Mouse (Mus musculus) left cerebral cortex, postnatal 10 days (tissue): ENCODE measurements around the gene Ier5. TPM values are rescaled to one million over a fixed set of nuclear protein-coding genes. Genes with fewer than 3 reads are reported as not detected.

Experiments used
- DNase-seq, 2 experiments: peaks; one replicate each; pipeline ENCODE4 v3.0.0; 2021 to 2022; ENCODE audit warnings: low spot score in 2 of 2, mixed read lengths in 1 of 2; ENCODE audit errors: extremely low spot score in 1 of 2
- intact Hi-C: fragments of 180-260 bp; cut with DNase I; formaldehyde crosslinking; loops from one replicate; pipeline ENCODE4 v1.15.1; 2025
- total RNA-seq, 2 experiments: library from RNA; stranded (reverse); gene quantifications; 2 replicates each; pipeline ENCODE4 v1.2.3; 2021

Ier5 gene
- total RNA-seq, 2 experiments from 2014 or later, result 15.2 to 18.1 TPM

GRCm38 (mm10) chr1:155060832-155061801 is 38.3 kb downstream of the Ier5 start:
- intact Hi-C loops, result no loop called here
- no peak for DNase-seq

GRCm38 (mm10) chr1:155060261-155060660 is 39.2 kb downstream of the Ier5 start:
- intact Hi-C loops, result no loop called here
- no peak for DNase-seq

- peak in 1 of 2 experiments; percentile 80 for DNase-seq
- intact Hi-C loops, result no loop called here
Observed at GRCm38 (mm10) chr1:155059505-155059904, 39.9 kb downstream of the Ier5 start.

GRCm38 (mm10) chr1:155058099-155059012 is 41.1 kb downstream of the Ier5 start:
- DNase-seq, result no peak
- intact Hi-C loops, result no loop called here

- DNase-seq, result no peak
- intact Hi-C loops, result no loop called here
Observed at GRCm38 (mm10) chr1:155056166-155056565, 43.3 kb downstream of the Ier5 start.

GRCm38 (mm10) chr1:155055041-155055440 is 44.4 kb downstream of the Ier5 start:
- DNase-seq, result no peak
- intact Hi-C loops, result no loop called here

- no peak for DNase-seq
Observed at GRCm38 (mm10) chr1:155054366-155054965, 45.0 kb downstream of the Ier5 start.

GRCm38 (mm10) chr1:155053296-155053695 is 46.1 kb downstream of the Ier5 start:
- peak in 1 of 2 experiments; percentile 48 for DNase-seq
- intact Hi-C loops, result no loop called here

More at GRCm38 (mm10) chr1:155054366-155054965, 45.0 kb downstream of the Ier5 start:
- intact Hi-C loops, result no loop called here

GRCm38 (mm10) chr1:155052761-155053166 is 46.7 kb downstream of the Ier5 start:
- no peak for DNase-seq
- intact Hi-C loops, result loop anchor here (1.0 kb wide), 1 partner anchor 46 kb away; no protein-coding TSS in a partner anchor

- intact Hi-C loops, result loop anchor here (1.0 kb wide), 1 partner anchor 46 kb away; no protein-coding TSS in a partner anchor
- DNase-seq, result no peak
Observed at GRCm38 (mm10) chr1:155052131-155052760, 47.2 kb downstream of the Ier5 start.

GRCm38 (mm10) chr1:155051701-155052127 is 47.7 kb downstream of the Ier5 start:
- DNase-seq, result peak in 1 of 2 experiments; percentile 41
- intact Hi-C loops, result loop anchor here (1.0 kb wide), 1 partner anchor 47 kb away; no protein-coding TSS in a partner anchor

- DNase-seq, result peak in 1 of 2 experiments; percentile 24
- intact Hi-C loops, result no loop called here
Observed at GRCm38 (mm10) chr1:155050897-155051592, 48.4 kb downstream of the Ier5 start.

GRCm38 (mm10) chr1:155050174-155050573 is 49.3 kb downstream of the Ier5 start:
- peak; percentile 39 to 86 for DNase-seq
- intact Hi-C loops, result no loop called here

GRCm38 (mm10) chr1:155048947-155049346 is 50.5 kb downstream of the Ier5 start:
- DNase-seq, result peak; percentile 82 to 92
- intact Hi-C loops, result loop anchor here (1.0 to 10.0 kb wide), 2 partner anchors 169 to 476 kb away; no protein-coding TSS in a partner anchor
